Mouse (Mus musculus) testis, adult 2 months (tissue): ENCODE data around the gene Olfr288.

ENCODE experiments used
- CTCF ChIP-seq: fragments of 200-500 bp; IDR thresholded peaks from 2 replicates; pipeline ENCODE4 v1.5.1; 2012; ENCODE audit warnings: low read depth, mild to moderate bottlenecking, inconsistent platforms, low read length, moderate library complexity; ENCODE audit not compliant: control insufficient read depth, insufficient read depth, insufficient replicate concordance
- POLR2A ChIP-seq: fragments of 200-500 bp; IDR thresholded peaks from 2 replicates; pipeline ENCODE4 v1.6.1; 2012; ENCODE audit warnings: low read depth, mild to moderate bottlenecking, inconsistent platforms, low read length, moderate library complexity; ENCODE audit not compliant: control insufficient read depth

DNA sequence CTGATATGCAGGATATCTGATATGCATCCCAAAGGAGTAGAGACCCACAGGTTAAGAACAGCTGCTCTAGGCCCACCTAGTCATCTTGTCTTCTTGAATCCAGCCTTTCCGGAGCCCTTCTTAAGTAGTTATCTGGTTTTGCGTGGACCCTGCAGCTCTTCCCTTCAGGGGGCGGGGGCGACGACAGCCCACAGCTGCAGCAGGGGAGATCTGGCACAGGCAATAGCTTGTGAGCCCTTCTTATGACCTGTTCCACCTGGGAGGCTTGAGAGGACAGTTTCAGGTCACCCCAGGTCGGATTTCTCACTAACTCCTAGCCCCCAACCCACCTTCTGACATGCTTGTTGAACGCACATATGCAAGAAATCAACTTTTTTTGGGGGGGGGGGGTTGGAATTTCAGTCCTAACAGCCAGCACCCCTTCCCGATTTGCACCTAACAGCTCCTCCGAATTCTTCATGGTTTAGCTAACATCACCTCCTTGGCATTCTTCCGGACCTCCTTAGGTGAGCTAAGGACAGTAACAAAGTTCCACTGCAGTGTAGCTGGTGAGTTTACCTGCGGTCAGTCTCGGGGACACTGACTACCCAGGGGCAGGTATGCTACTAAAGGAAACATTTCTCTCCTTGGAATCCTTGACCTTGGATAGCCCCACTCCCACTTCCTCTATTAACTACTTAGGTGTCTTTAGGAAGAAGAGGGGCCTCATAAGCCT lies 13.3 kb downstream of the Olfr288 start:
- TF ChIP-seq POLR2A = no peak
- no peak for TF ChIP-seq CTCF
